Mouse (Mus musculus) hindbrain, embryonic 12.5 days (tissue): ENCODE data around the gene Plscr2. TPM values are rescaled to one million over a fixed set of nuclear protein-coding genes. Genes with fewer than 3 reads are reported as not detected.
"Not testable (repeated sequence)": the region's sequence is repeated elsewhere in the genome, so short reads cannot be mapped to it uniquely, and the experiment has no call there.

Experiments
- ATAC-seq: fragments of 200-750 bp; cut with Nextera tagmentation; 2 replicates; pipeline ENCODE4 v1.8.0; 2017; ENCODE audit warnings: moderate TSS enrichment; ENCODE audit not compliant: low FRiP score
- H3K27ac ChIP-seq: fragments of 300-500 bp; sonication (generic); 2 replicates; pipeline ENCODE4 v1.5.1; 2016; ENCODE audit warnings: mild to moderate bottlenecking
- H3K27me3 ChIP-seq: fragments of 300-500 bp; sonication (generic); 2 replicates; pipeline ENCODE4 v1.6.1; 2016; ENCODE audit warnings: mild to moderate bottlenecking
- H3K36me3 ChIP-seq: fragments of 300-500 bp; sonication (generic); 2 replicates; pipeline ENCODE4 v1.6.1; 2016; ENCODE audit warnings: mild to moderate bottlenecking
- H3K4me1 ChIP-seq: fragments of 300-500 bp; sonication (generic); 2 replicates; pipeline ENCODE4 v1.6.1; 2016
- H3K4me2 ChIP-seq: fragments of 300-500 bp; sonication (generic); replicated peaks from 2 replicates; pipeline ENCODE4 v1.6.1; 2016; ENCODE audit warnings: mild to moderate bottlenecking
- H3K4me3 ChIP-seq: fragments of 300-500 bp; sonication (generic); 2 replicates; pipeline ENCODE4 v1.5.1; 2016; ENCODE audit warnings: mild to moderate bottlenecking
- H3K9ac ChIP-seq: fragments of 300-500 bp; sonication (generic); 2 replicates; pipeline ENCODE4 v1.6.1; 2016; ENCODE audit warnings: mild to moderate bottlenecking, moderate library complexity
- H3K9me3 ChIP-seq: fragments of 300-500 bp; sonication (generic); replicated peaks from 2 replicates; pipeline ENCODE4 v1.6.1; 2016; ENCODE audit warnings: mild to moderate bottlenecking
- WGBS: fragments of 180-500 bp; shearing (Covaris S2); methylation state at CpG from one replicate; pipeline ENCODE4 v1.1.7; 2016; 5-methylcytosine and 5-hydroxymethylcytosine counted together
- polyA plus RNA-seq: library from polyadenylated mRNA; unstranded; fragments of >200 nt; fragmentation: Nextera tagmentation; extraction: Ambion mirVana; gene quantifications from 2 replicates; pipeline ENCODE4 v1.2.1, GENCODE M21; 2016

Gene Plscr2
- polyA plus RNA-seq, 1 experiment from 2014 or later, result 1.9 TPM

- Histone ChIP-seq H3K9ac (no peak overlapping the region), H3K4me1 (no peaks in the 10 kb centered on the region), H3K4me3 (no peak overlapping the region), H3K27me3 (no peaks in the 10 kb centered on the region), H3K9me3 (no peaks in the 10 kb centered on the region), H3K36me3 (no peaks in the 10 kb centered on the region), H3K4me2 (no peak overlapping the region), H3K27ac (no peak overlapping the region)
- no peak for ATAC-seq
- 33% methylated on average over 7 of the region's 7 CpGs for WGBS
These were observed 7.3 kb downstream of the Plscr2 start for GRCm38 (mm10) chr9:92282563-92283171.

- WGBS, result 76% methylated on average over 3 of the region's 3 CpGs
- no peak overlapping the region for H3K9ac ChIP-seq
- H3K9me3 ChIP-seq, result no peaks in the 10 kb centered on the region
- no peak for ATAC-seq
- H3K4me1 ChIP-seq, result no peaks in the 10 kb centered on the region
- no peak overlapping the region for H3K4me2 ChIP-seq
- H3K27me3 ChIP-seq, result no peaks in the 10 kb centered on the region
- no peak overlapping the region for H3K27ac ChIP-seq
- no peak overlapping the region for H3K4me3 ChIP-seq
- H3K36me3 ChIP-seq, result no peaks in the 10 kb centered on the region
These were observed 14.3 kb downstream of the Plscr2 start for GRCm38 (mm10) chr9:92289675-92290074.

- 77% methylated on average over 2 of the region's 2 CpGs for WGBS
These were observed 16.8 kb downstream of the Plscr2 start for GRCm38 (mm10) chr9:92292169-92292568.

GRCm38 (mm10) chr9:92292922-92293321, 17.5 kb downstream of the Plscr2 start:
- no peak for ATAC-seq

More at GRCm38 (mm10) chr9:92292169-92292568, 16.8 kb downstream of the Plscr2 start:
- Histone ChIP-seq H3K27me3 (no peaks in the 10 kb centered on the region), H3K4me3 (no peak overlapping the region), H3K4me2 (no peak overlapping the region), H3K36me3 (no peaks in the 10 kb centered on the region), H3K4me1 (no peaks in the 10 kb centered on the region), H3K9ac (no peak overlapping the region), H3K27ac (no peak overlapping the region), H3K9me3 (no peaks in the 10 kb centered on the region)
- no peak for ATAC-seq

GRCm38 (mm10) chr9:92293560-92294548, 18.5 kb downstream of the Plscr2 start:
- Histone ChIP-seq H3K4me3 (no peak overlapping the region), H3K27me3 (no peaks in the 10 kb centered on the region), H3K9me3 (no peaks in the 10 kb centered on the region), H3K27ac (no peak overlapping the region), H3K4me2 (no peak overlapping the region), H3K36me3 (no peaks in the 10 kb centered on the region), H3K9ac (no peak overlapping the region), H3K4me1 (no peaks in the 10 kb centered on the region)
- WGBS, result 91% methylated on average over 2 of the region's 2 CpGs
- ATAC-seq, result no peak

More at GRCm38 (mm10) chr9:92292922-92293321, 17.5 kb downstream of the Plscr2 start:
- Histone ChIP-seq H3K4me1 (no peaks in the 10 kb centered on the region), H3K27me3 (no peaks in the 10 kb centered on the region), H3K4me2 (no peak overlapping the region), H3K4me3 (no peak overlapping the region), H3K9me3 (no peaks in the 10 kb centered on the region), H3K27ac (no peak overlapping the region), H3K9ac (no peak overlapping the region), H3K36me3 (no peaks in the 10 kb centered on the region)
- 78% methylated on average over 3 of the region's 3 CpGs for WGBS

- Histone ChIP-seq H3K27me3 (no peaks in the 10 kb centered on the region), H3K9me3 (no peaks in the 10 kb centered on the region), H3K36me3 (no peaks in the 10 kb centered on the region), H3K4me2 (no peak overlapping the region), H3K4me3 (no peak overlapping the region), H3K9ac (no peak overlapping the region), H3K4me1 (no peaks in the 10 kb centered on the region), H3K27ac (no peak overlapping the region)
- WGBS, result 58% methylated on average over 1 of the region's 1 CpGs
- ATAC-seq, result no peak
These were observed 22.9 kb downstream of the Plscr2 start for GRCm38 (mm10) chr9:92298288-92298687.

- Histone ChIP-seq H3K36me3 (no peaks in the 10 kb centered on the region), H3K27ac (no peak overlapping the region), H3K4me1 (no peaks in the 10 kb centered on the region), H3K27me3 (no peaks in the 10 kb centered on the region), H3K9ac (no peak overlapping the region), H3K4me2 (no peak overlapping the region), H3K4me3 (no peak overlapping the region), H3K9me3 (no peaks in the 10 kb centered on the region)
- ATAC-seq, result no peak
- 61% methylated on average over 3 of the region's 3 CpGs for WGBS
These were observed 25.8 kb downstream of the Plscr2 start for GRCm38 (mm10) chr9:92301213-92301612.

- WGBS, result 74% methylated on average over 8 of the region's 8 CpGs
- Histone ChIP-seq H3K4me2 (no peak overlapping the region), H3K9me3 (no peaks in the 10 kb centered on the region), H3K4me3 (no peak overlapping the region), H3K27ac (no peak overlapping the region), H3K27me3 (no peaks in the 10 kb centered on the region), H3K4me1 (no peaks in the 10 kb centered on the region), H3K36me3 (no peaks in the 10 kb centered on the region), H3K9ac (no peak overlapping the region)
- ATAC-seq, result no peak
These were observed 29.7 kb downstream of the Plscr2 start for GRCm38 (mm10) chr9:92305075-92305474.

GRCm38 (mm10) chr9:92305620-92306220, 30.3 kb downstream of the Plscr2 start:
- H3K36me3 ChIP-seq, result no peaks in the 10 kb centered on the region

GRCm38 (mm10) chr9:92309077-92309476, 33.7 kb downstream of the Plscr2 start, which contains the start of gene 1700057G04Rik:
Gene 1700057G04Rik, plus strand, starts transcription at chr9:92309377.
- 97% methylated on average over 1 of the region's 1 CpGs for WGBS
- H3K27me3 ChIP-seq, result no peaks in the 10 kb centered on the region
- H3K4me1 ChIP-seq, result no peaks in the 10 kb centered on the region
- no peak within 1 kb of the TSS for H3K9ac ChIP-seq
- H3K27ac ChIP-seq, result no peak within 1 kb of the TSS
- no peak for ATAC-seq
- H3K36me3 ChIP-seq, result no peaks in the 10 kb centered on the region
- no peak within 1 kb of the TSS for H3K4me2 ChIP-seq
- no peak within 1 kb of the TSS for H3K4me3 ChIP-seq
- H3K9me3 ChIP-seq, result no peaks in the 10 kb centered on the region

More at GRCm38 (mm10) chr9:92305620-92306220, 30.3 kb downstream of the Plscr2 start:
- Histone ChIP-seq H3K4me2 (no peak overlapping the region), H3K4me1 (no peaks in the 10 kb centered on the region), H3K4me3 (no peak overlapping the region), H3K9ac (no peak overlapping the region), H3K27ac (no peak overlapping the region), H3K27me3 (no peaks in the 10 kb centered on the region), H3K9me3 (no peaks in the 10 kb centered on the region)
- WGBS, result 53% methylated on average over 8 of the region's 8 CpGs
- no peak for ATAC-seq

- Histone ChIP-seq H3K4me3 (no peak overlapping the region), H3K36me3 (no peaks in the 10 kb centered on the region), H3K4me2 (no peak overlapping the region), H3K9me3 (no peaks in the 10 kb centered on the region), H3K9ac (no peak overlapping the region), H3K27ac (no peak overlapping the region), H3K4me1 (no peaks in the 10 kb centered on the region), H3K27me3 (no peaks in the 10 kb centered on the region)
- WGBS, result 87% methylated on average over 3 of the region's 3 CpGs
- ATAC-seq, result no peak
These were observed 41.4 kb downstream of the Plscr2 start for GRCm38 (mm10) chr9:92316791-92317190.

- H3K4me3 ChIP-seq, H3K9ac ChIP-seq, H3K9me3 ChIP-seq, H3K36me3 ChIP-seq, ATAC-seq, H3K4me1 ChIP-seq, H3K4me2 ChIP-seq, H3K27me3 ChIP-seq, H3K27ac ChIP-seq: not testable (repeated sequence)
- 70% methylated on average over 9 of the region's 9 CpGs for WGBS
These were observed 50.5 kb downstream of the Plscr2 start for GRCm38 (mm10) chr9:92325936-92326335.
